In genomic region chr11:116108464-116109137, GRCm38 (mm10) we compare ENCODE assay signal across 7 mouse cellular contexts. TPM values are rescaled to one million over a fixed set of nuclear protein-coding genes. Genes with fewer than 3 reads are reported as not detected.
A peak's percentile ranks its signal among the peaks of the same experiment; 100 is the strongest.
DNase-seq lines count a peak whose midpoint lies in the region; ATAC-seq and TF ChIP-seq lines count a peak whose summit lies in the region.

No protein-coding gene starts in this region.

- intact Hi-C loops in left cerebral cortex, postnatal 10 days (cut with DNase I): no loop called here

- TF ChIP-seq POLR2A in kidney, adult 2 months (IDR thresholded peaks at IDR 0.05; ENCODE audit: low read depth, low read length): peak; percentile 53

- H3K4me1 ChIP-seq in brown adipose tissue, adult 24 weeks (ENCODE audit: control insufficient read depth, insufficient read depth, insufficient read length, low read length): peaks cover 20% of the 10 kb centered on the region
- peaks cover 32% of the 10 kb centered on the region for H3K4me1 ChIP-seq in kidney, adult 2 months (ENCODE audit: control insufficient read depth, insufficient read depth, low read length)
- peaks cover 16% of the 10 kb centered on the region for H3K4me1 ChIP-seq in lung, postnatal 0 days (ENCODE audit: insufficient read depth, low read depth, low read length)

- peak; percentile 93 for DNase-seq in Muller cell, postnatal 12 days (ENCODE audit: inconsistent ontology term)
- peak; percentile 89 for DNase-seq in heart, adult 9 months (ENCODE audit: low spot score in 2 of 2)
- DNase-seq in kidney, adult 2 months: peak; percentile 86
- peak; percentile 42 for DNase-seq in lung, postnatal 0 days (ENCODE audit: low spot score)
- DNase-seq in urinary bladder, postnatal 25 days (ENCODE audit: low spot score): peak; percentile 62
- no peak for DNase-seq in left cerebral cortex, postnatal 10 days (ENCODE audit: extremely low spot score in 1 of 2, low spot score in 2 of 2)

- no peak for TF ChIP-seq EP300 in lung, postnatal 0 days (IDR thresholded peaks at IDR 0.05)

- peak overlapping the region; percentile 89 for H3K27ac ChIP-seq in brown adipose tissue, adult 24 weeks (replicated peaks; ENCODE audit: low read depth, low read length)
- peak overlapping the region; percentile 91 for H3K27ac ChIP-seq in kidney, adult 2 months (ENCODE audit: insufficient read depth, low read depth, low read length)
- H3K27ac ChIP-seq in lung, postnatal 0 days (ENCODE audit: low read length): no peak overlapping the region; the same call in 1 of the 2 replicates

- no peaks in the 10 kb centered on the region for H3K27me3 ChIP-seq in kidney, adult 2 months (replicated peaks; ENCODE audit: control insufficient read depth, insufficient read depth, low read length)
- H3K27me3 ChIP-seq in lung, postnatal 0 days (replicated peaks; ENCODE audit: insufficient read depth, low read length): 0 out of 2 replicates have a peak, but pooled peaks cover 10% of the 10 kb centered on the region

- peak overlapping the region; percentile 82 for H3K4me3 ChIP-seq in brown adipose tissue, adult 24 weeks (ENCODE audit: insufficient read depth, low read depth, low read length)
- H3K4me3 ChIP-seq in kidney, adult 2 months (ENCODE audit: insufficient read depth, low read depth, low read length): peak overlapping the region; percentile 90
- H3K4me3 ChIP-seq in lung, postnatal 0 days (ENCODE audit: low read depth, low read length): peak overlapping the region; percentile 57

- ATAC-seq in lung, postnatal 0 days: no peak

- H3K9ac ChIP-seq in lung, postnatal 0 days (replicated peaks; ENCODE audit: low read depth): no peak overlapping the region

- no peaks in the 10 kb centered on the region for H3K9me3 ChIP-seq in lung, postnatal 0 days (ENCODE audit: low read length)

- H3K4me2 ChIP-seq in lung, postnatal 0 days (replicated peaks; ENCODE audit: low read depth, low read length): peak overlapping the region; percentile 65

- H3K36me3 ChIP-seq in kidney, adult 2 months (ENCODE audit: control insufficient read depth, insufficient read depth, low read length): peaks cover 2% of the 10 kb centered on the region; the same call in 1 of the 2 replicates
- H3K36me3 ChIP-seq in lung, postnatal 0 days (ENCODE audit: insufficient read depth, low read length): 0 out of 2 replicates have a peak, but pooled peaks cover 6% of the 10 kb centered on the region

- TF ChIP-seq CTCF in kidney, adult 2 months (conservative IDR thresholded peaks at IDR 0.05; ENCODE audit: insufficient read depth, insufficient read length, low read depth, low read length): no peak
- TF ChIP-seq CTCF in lung, postnatal 0 days (IDR thresholded peaks at IDR 0.05): no peak

- 9% methylated on average over 23 of the region's 23 CpGs for WGBS in kidney, adult 2 months
- WGBS in lung, postnatal 0 days: 9% methylated on average over 23 of the region's 23 CpGs

RNA-seq across cellular contexts. Expression of gene Trim47, which starts 18.4 kb away (rescaled TPM):
- 4.6 and 8.3 TPM in 2 replicates for polyA plus RNA-seq in brown adipose tissue, adult 24 weeks (2012; ENCODE audit: insufficient read depth, insufficient read length, missing spikeins)
- polyA plus RNA-seq in kidney, adult 2 months (2012; rRNA removed): 34.9 and 39.6 TPM in 2 replicates
- polyA plus RNA-seq in lung, postnatal 0 days (2015; fragmentation: Nextera tagmentation; extraction: Ambion mirVana): 26.3 and 28.8 TPM in 2 replicates
- total RNA-seq in left cerebral cortex, postnatal 10 days (2021): 1 to 10 TPM; 6.2 to 7.9 TPM

RNA-seq across cellular contexts. Expression of gene Wbp2, which starts 21.8 kb away (rescaled TPM):
- polyA plus RNA-seq in brown adipose tissue, adult 24 weeks (2012; ENCODE audit: insufficient read depth, insufficient read length, missing spikeins): 73.7 and 124 TPM in 2 replicates
- 391 and 392 TPM in 2 replicates for polyA plus RNA-seq in kidney, adult 2 months (2012; rRNA removed)
- 84.8 and 108 TPM in 2 replicates for polyA plus RNA-seq in lung, postnatal 0 days (2015; fragmentation: Nextera tagmentation; extraction: Ambion mirVana)
- 100 to 1,000 TPM; 229 to 234 TPM for total RNA-seq in left cerebral cortex, postnatal 10 days (2021)

RNA-seq across cellular contexts. Expression of gene Trim65, which starts 22.3 kb away (rescaled TPM):
- 5.9 and 8.3 TPM in 2 replicates for polyA plus RNA-seq in brown adipose tissue, adult 24 weeks (2012; ENCODE audit: insufficient read depth, insufficient read length, missing spikeins)
- 9.5 and 9.6 TPM in 2 replicates for polyA plus RNA-seq in kidney, adult 2 months (2012; rRNA removed)
- polyA plus RNA-seq in lung, postnatal 0 days (2015; fragmentation: Nextera tagmentation; extraction: Ambion mirVana): 3.9 TPM in 2 replicates
- 1 to 10 TPM; 6.2 to 6.6 TPM for total RNA-seq in left cerebral cortex, postnatal 10 days (2021)

RNA-seq across cellular contexts. Expression of gene Mrpl38, which starts 30.1 kb away (rescaled TPM):
- 99.5 and 121 TPM in 2 replicates for polyA plus RNA-seq in brown adipose tissue, adult 24 weeks (2012; ENCODE audit: insufficient read depth, insufficient read length, missing spikeins)
- 69.9 and 70.7 TPM in 2 replicates for polyA plus RNA-seq in kidney, adult 2 months (2012; rRNA removed)
- 44.1 and 45.9 TPM in 2 replicates for polyA plus RNA-seq in lung, postnatal 0 days (2015; fragmentation: Nextera tagmentation; extraction: Ambion mirVana)
- 10 to 100 TPM; 52.2 to 54.6 TPM for total RNA-seq in left cerebral cortex, postnatal 10 days (2021)

RNA-seq across cellular contexts. Expression of gene Unc13d, which starts 30.8 kb away (rescaled TPM):
- not detected in 2 replicates for polyA plus RNA-seq in brown adipose tissue, adult 24 weeks (2012; ENCODE audit: insufficient read depth, insufficient read length, missing spikeins)
- polyA plus RNA-seq in kidney, adult 2 months (2012; rRNA removed): 1.1 and 2.4 TPM in 2 replicates
- 14.9 and 25.3 TPM in 2 replicates for polyA plus RNA-seq in lung, postnatal 0 days (2015; fragmentation: Nextera tagmentation; extraction: Ambion mirVana)
- total RNA-seq in left cerebral cortex, postnatal 10 days (2021): 1 to 10 TPM in 1 of 2 experiments, under 1 TPM in 1; 0.63 to 1.2 TPM

Comparison
In these comparisons a context has a peak if more than half of its experiments do, and no peak if none do; other contexts are left out.
1. DNase-seq: peak in Muller cell, postnatal 12 days (single experiment), heart, adult 9 months (2 of 2), kidney, adult 2 months (single experiment), lung, postnatal 0 days (single experiment) and urinary bladder, postnatal 25 days (single experiment); none in left cerebral cortex, postnatal 10 days (0 of 2).
2. Peak in every context shown above with its lines, with median percentiles within 50 percentile points of each other: H3K4me3 ChIP-seq.